Mouse (Mus musculus) adipose tissue, adult 10 weeks (tissue): Measurements from ENCODE around the gene Srsf2. TPM values are rescaled to one million over a fixed set of nuclear protein-coding genes. Genes with fewer than 3 reads are reported as not detected.

Source experiments
- polyA plus RNA-seq: library from polyadenylated mRNA; stranded (reverse); fragments of 350-450 nt; fragmentation: Illumina TruSeq; extraction: RNeasy Lipid Tissue Mini Kit (QIAGEN cat#74804); gene quantifications from one replicate; pipeline ENCODE4 v1.2.3, GENCODE M21; 2014; ENCODE audit warnings: low read depth, low replicate concordance

The Srsf2 gene
- polyA plus RNA-seq: 261 TPM

GRCm38 (mm10) chr11:116852891-116853511 is at the start of gene Srsf2:
TSS of gene Srsf2 (minus strand) at chr11:116853094.

GRCm38 (mm10) chr11:116852291-116852890 is 503 bp downstream of the Srsf2 start, which contains the start of gene Mfsd11:
TSS of gene Mfsd11 (plus strand) at chr11:116852440.

GRCm38 (mm10) chr11:116843261-116844233 is 9.3 kb downstream of the Srsf2 start, which contains the start of the genes Mettl23 and Jmjd6:
TSS of gene Mettl23 (plus strand) at chr11:116843278.
TSS of gene Jmjd6 (minus strand) at chr11:116843449.

GRCm38 (mm10) chr11:116827534-116828165 is 25.2 kb downstream of the Srsf2 start, which contains the start of gene Mxra7:
TSS of gene Mxra7 (minus strand) at chr11:116828046.

Other genes starting within 250 kb of the Srsf2 start
- gene Rhbdf2, start 226.1 kb downstream of the Srsf2 start, polyA plus RNA-seq: 14.5 TPM
- gene Prcd, start 199.6 kb downstream of the Srsf2 start, polyA plus RNA-seq: 3.3 TPM
- 43.7 TPM for gene Cygb, start 198.8 kb downstream of the Srsf2 start, polyA plus RNA-seq
- gene St6galnac1, start 77.6 kb downstream of the Srsf2 start, polyA plus RNA-seq: not detected
- gene Mxra7, start 25.0 kb downstream of the Srsf2 start, polyA plus RNA-seq: 15.9 TPM
- gene Mettl23, start 9.8 kb downstream of the Srsf2 start, polyA plus RNA-seq: 27.8 TPM
- 29.4 TPM for gene Jmjd6, start 9.6 kb downstream of the Srsf2 start, polyA plus RNA-seq
- 41.4 TPM for gene Mfsd11, start 654 bp downstream of the Srsf2 start, polyA plus RNA-seq
- gene Mgat5b, start 65.8 kb upstream of the Srsf2 start, polyA plus RNA-seq: not detected